Comparison of ENCODE assay signal across 8 mouse cellular contexts in genomic region chr5:124899945-124900631, GRCm38 (mm10). TPM values are rescaled to one million over a fixed set of nuclear protein-coding genes. Genes with fewer than 3 reads are reported as not detected.
DNase-seq lines count a peak whose midpoint lies in the region; ATAC-seq and TF ChIP-seq lines count a peak whose summit lies in the region.

No protein-coding gene starts in this region.

- peak overlapping the region; percentile 66 for H3K4me2 ChIP-seq in heart, embryonic 14.5 days (ENCODE audit: low read length)
- peak overlapping the region; percentile 43 for H3K4me2 ChIP-seq in liver, embryonic 11.5 days
- peak overlapping the region; percentile 43 for H3K4me2 ChIP-seq in stomach, embryonic 14.5 days (replicated peaks; ENCODE audit: low read depth, low read length)

- TF ChIP-seq CTCF in brain, embryonic 14.5 days (IDR thresholded peaks at IDR 0.05; ENCODE audit: borderline replicate concordance, extremely low read depth, insufficient read depth, insufficient read length): peak; percentile 99

- peak overlapping the region; percentile 27 to 28 for H3K4me3 ChIP-seq in heart, embryonic 14.5 days (ENCODE audit: control insufficient read depth in 1 of 2, insufficient read depth in 1 of 2, low read depth in 1 of 2, low read length in 2 of 2)
- H3K4me3 ChIP-seq in liver, embryonic 11.5 days (ENCODE audit: low read depth, low read length): no peak overlapping the region
- H3K4me3 ChIP-seq in stomach, embryonic 14.5 days (ENCODE audit: low read depth, low read length): peak overlapping the region; percentile 9; the same call in 1 of the 2 replicates

- no peaks in the 10 kb centered on the region for H3K27me3 ChIP-seq in heart, embryonic 14.5 days (ENCODE audit: control insufficient read depth, insufficient read depth, low read length)
- H3K27me3 ChIP-seq in liver, embryonic 11.5 days (replicated peaks; ENCODE audit: control insufficient read depth, insufficient read depth, low read length): no peaks in the 10 kb centered on the region
- H3K27me3 ChIP-seq in stomach, embryonic 14.5 days (ENCODE audit: control insufficient read depth, insufficient read depth, low read length): no peaks in the 10 kb centered on the region

- peaks cover 5 to 10% of the 10 kb centered on the region in 2 experiments for H3K4me1 ChIP-seq in heart, embryonic 14.5 days (ENCODE audit: control insufficient read depth in 2 of 2, insufficient read depth in 2 of 2, low read length in 2 of 2)
- H3K4me1 ChIP-seq in liver, embryonic 11.5 days (replicated peaks; ENCODE audit: control insufficient read depth, insufficient read depth, low read length): peaks cover 4% of the 10 kb centered on the region; the same call in 1 of the 2 replicates
- peaks cover 16% of the 10 kb centered on the region for H3K4me1 ChIP-seq in stomach, embryonic 14.5 days (ENCODE audit: control insufficient read depth, insufficient read depth, low read length)

- 18% methylated on average over 20 of the region's 20 CpGs for WGBS in heart, embryonic 14.5 days
- 36% methylated on average over 20 of the region's 20 CpGs for WGBS in liver, embryonic 11.5 days
- 22% methylated on average over 20 of the region's 20 CpGs for WGBS in stomach, embryonic 14.5 days

- no peak for TF ChIP-seq POLR2A in brain, embryonic 14.5 days (IDR thresholded peaks at IDR 0.05; ENCODE audit: borderline replicate concordance, extremely low read depth, insufficient read depth, insufficient read length, poor library complexity, severe bottlenecking)

- DNase-seq in CD4-positive, CD25-positive, alpha-beta regulatory T cell, adult 2 months (ENCODE audit: low read depth, low spot score): peak; percentile 93
- peak; percentile 89 for DNase-seq in brain, embryonic 14.5 days (ENCODE audit: low read depth)
- peak; percentile 69 for DNase-seq in fibroblast of lung, adult 2 months (ENCODE audit: low read depth)
- peak; percentile 91 for DNase-seq in kidney, postnatal 10 days
- DNase-seq in liver, embryonic 11.5 days (ENCODE audit: low spot score): peak; percentile 80
- peak; percentile 81 to 87 for DNase-seq in natural killer cell, adult 2 months (ENCODE audit: low spot score in 2 of 2)

- peak overlapping the region; percentile 65 for H3K9ac ChIP-seq in heart, embryonic 14.5 days (ENCODE audit: low read length)
- H3K9ac ChIP-seq in liver, embryonic 11.5 days (ENCODE audit: low read depth, low read length): no peak overlapping the region
- H3K9ac ChIP-seq in stomach, embryonic 14.5 days (replicated peaks; ENCODE audit: low read depth, low read length): 0 out of 2 replicates have a peak overlapping the region, but pooled peaks have one; percentile 6

- 0 out of 2 replicates have a peak, but pooled peaks have one; percentile 24 for ATAC-seq in heart, embryonic 14.5 days (ENCODE audit: insufficient number of reproducible peaks, insufficient read depth, low FRiP score, low read depth)
- no peak for ATAC-seq in liver, embryonic 11.5 days (replicated peaks; ENCODE audit: low FRiP score)
- ATAC-seq in stomach, embryonic 14.5 days (ENCODE audit: insufficient number of reproducible peaks, insufficient read depth, low FRiP score, low read depth): 0 out of 2 replicates have a peak, but pooled peaks have one; percentile 15

- no peaks in the 10 kb centered on the region for H3K36me3 ChIP-seq in heart, embryonic 14.5 days (ENCODE audit: control insufficient read depth, insufficient read depth, low read length)
- no peaks in the 10 kb centered on the region for H3K36me3 ChIP-seq in liver, embryonic 11.5 days (ENCODE audit: control insufficient read depth, insufficient read depth, low read length)
- H3K36me3 ChIP-seq in stomach, embryonic 14.5 days (ENCODE audit: control insufficient read depth, insufficient read depth, low read length): no peaks in the 10 kb centered on the region

- H3K9me3 ChIP-seq in heart, embryonic 14.5 days (ENCODE audit: control insufficient read depth, low read length): no peaks in the 10 kb centered on the region
- no peaks in the 10 kb centered on the region for H3K9me3 ChIP-seq in liver, embryonic 11.5 days (ENCODE audit: control insufficient read depth, low read length)
- no peaks in the 10 kb centered on the region for H3K9me3 ChIP-seq in stomach, embryonic 14.5 days (ENCODE audit: control insufficient read depth, low read depth, low read length)

- H3K27ac ChIP-seq in heart, embryonic 14.5 days (replicated peaks in 1 of 2; ENCODE audit: control insufficient read depth in 1 of 2, insufficient read depth in 1 of 2, low read depth in 2 of 2, low read length in 2 of 2): no peak overlapping the region
- no peak overlapping the region for H3K27ac ChIP-seq in liver, embryonic 11.5 days (ENCODE audit: low read depth, low read length)
- H3K27ac ChIP-seq in stomach, embryonic 14.5 days (ENCODE audit: low read length): no peak overlapping the region

RNA-seq across cellular contexts. Expression of gene Zfp664, which starts 37.6 kb away (rescaled TPM):
- 77.4 and 85.5 TPM in 2 replicates for polyA plus RNA-seq in brain, embryonic 14.5 days (2012; rRNA removed)
- polyA plus RNA-seq in heart, embryonic 14.5 days (2014; fragmentation: Nextera tagmentation; extraction: Ambion mirVana): 54.1 and 57.9 TPM in 2 replicates
- 35.6 and 42.3 TPM in 2 replicates for polyA plus RNA-seq in liver, embryonic 11.5 days (2014; fragmentation: Nextera tagmentation; extraction: Ambion mirVana)
- 86.6 and 97.6 TPM in 2 replicates for polyA plus RNA-seq in stomach, embryonic 14.5 days (2014; fragmentation: Nextera tagmentation; extraction: Ambion mirVana)

RNA-seq across cellular contexts. Expression of gene Ccdc92, which starts 37.9 kb away (rescaled TPM):
- 27.1 and 36.6 TPM in 2 replicates for polyA plus RNA-seq in brain, embryonic 14.5 days (2012; rRNA removed)
- 3.8 and 5.3 TPM in 2 replicates for polyA plus RNA-seq in heart, embryonic 14.5 days (2014; fragmentation: Nextera tagmentation; extraction: Ambion mirVana)
- 4.1 and 4.4 TPM in 2 replicates for polyA plus RNA-seq in liver, embryonic 11.5 days (2014; fragmentation: Nextera tagmentation; extraction: Ambion mirVana)
- polyA plus RNA-seq in stomach, embryonic 14.5 days (2014; fragmentation: Nextera tagmentation; extraction: Ambion mirVana): 8.3 and 11.5 TPM in 2 replicates
